Mouse (Mus musculus) embryonic facial prominence, embryonic 10.5 days (tissue): ENCODE results near the gene Apex1. TPM values are rescaled to one million over a fixed set of nuclear protein-coding genes. Genes with fewer than 3 reads are reported as not detected.
"Not testable (repeated sequence)": the region's sequence is repeated elsewhere in the genome, so short reads cannot be mapped to it uniquely, and the experiment has no call there.

Source experiments
- DNase-seq: peaks from one replicate; pipeline ENCODE4 v3.0.0-alpha.2; 2017; ENCODE audit warnings: low spot score
- H3K27ac ChIP-seq: fragments of 300-500 bp; sonication (generic); replicated peaks from 2 replicates; pipeline ENCODE4 v1.5.1; 2016; ENCODE audit warnings: mild to moderate bottlenecking
- H3K27me3 ChIP-seq: fragments of 300-500 bp; sonication (generic); replicated peaks from 2 replicates; pipeline ENCODE4 v1.6.1; 2016; ENCODE audit warnings: low read depth, mild to moderate bottlenecking; ENCODE audit not compliant: poor library complexity, severe bottlenecking
- H3K36me3 ChIP-seq: fragments of 300-500 bp; sonication (generic); replicated peaks from 2 replicates; pipeline ENCODE4 v1.6.1; 2016; ENCODE audit warnings: mild to moderate bottlenecking, moderate library complexity
- H3K4me1 ChIP-seq: fragments of 300-500 bp; sonication (generic); 2 replicates; pipeline ENCODE4 v1.6.1; 2016
- H3K4me3 ChIP-seq: fragments of 300-500 bp; sonication (generic); 2 replicates; pipeline ENCODE4 v1.5.1; 2016; ENCODE audit warnings: mild to moderate bottlenecking, moderate library complexity
- H3K9me3 ChIP-seq: fragments of 300-500 bp; sonication (generic); 2 replicates; pipeline ENCODE4 v1.6.1; 2016; ENCODE audit warnings: mild to moderate bottlenecking
- WGBS: fragments of 180-500 bp; shearing (Covaris S2); methylation state at CpG from one replicate; pipeline ENCODE4 v1.1.7; 2016; 5-methylcytosine and 5-hydroxymethylcytosine counted together
- polyA plus RNA-seq: library from polyadenylated mRNA; unstranded; fragments of >200 nt; fragmentation: Nextera tagmentation; extraction: Ambion mirVana; gene quantifications from 2 replicates; pipeline ENCODE4 v1.2.1, GENCODE M21; 2016

Apex1 gene
- polyA plus RNA-seq, 1 experiment from 2014 or later = 548 TPM

DNA sequence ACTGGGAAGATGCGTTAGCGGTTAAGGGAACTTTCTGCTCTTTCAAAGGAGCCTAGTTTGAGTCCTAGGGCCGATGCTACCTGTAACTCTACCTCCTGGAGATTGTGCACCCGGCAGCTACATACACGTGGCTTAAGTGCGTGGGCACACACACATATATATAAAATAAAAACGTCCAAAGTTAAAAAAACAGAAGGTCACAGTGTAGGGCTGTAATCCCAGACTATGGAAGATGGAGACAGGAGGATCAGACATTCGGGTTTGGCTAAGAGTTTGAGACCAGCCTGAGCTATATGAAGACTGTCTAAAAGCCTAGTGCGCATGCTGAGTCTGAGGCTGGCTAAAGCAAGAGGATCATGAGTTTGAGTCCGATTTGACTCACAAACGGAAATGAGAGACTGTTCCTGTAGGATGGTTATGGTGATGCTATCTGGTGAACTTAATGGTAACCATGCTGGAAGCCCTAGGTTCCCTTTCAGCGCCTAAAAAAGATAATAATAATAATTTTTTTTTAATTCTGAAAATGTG is 6.8 kb downstream of the Apex1 start:
- Histone ChIP-seq H3K4me1 (peaks cover 28% of the 10 kb centered on the region), H3K9me3 (no peaks in the 10 kb centered on the region), H3K27ac (peak overlapping the region; percentile 93), H3K4me3 (peak overlapping the region; percentile 94), H3K36me3 (peaks cover 31% of the 10 kb centered on the region), H3K27me3 (no peaks in the 10 kb centered on the region)
- DNase-seq = no peak
- WGBS = 11% methylated on average over 12 of the region's 12 CpGs

DNA sequence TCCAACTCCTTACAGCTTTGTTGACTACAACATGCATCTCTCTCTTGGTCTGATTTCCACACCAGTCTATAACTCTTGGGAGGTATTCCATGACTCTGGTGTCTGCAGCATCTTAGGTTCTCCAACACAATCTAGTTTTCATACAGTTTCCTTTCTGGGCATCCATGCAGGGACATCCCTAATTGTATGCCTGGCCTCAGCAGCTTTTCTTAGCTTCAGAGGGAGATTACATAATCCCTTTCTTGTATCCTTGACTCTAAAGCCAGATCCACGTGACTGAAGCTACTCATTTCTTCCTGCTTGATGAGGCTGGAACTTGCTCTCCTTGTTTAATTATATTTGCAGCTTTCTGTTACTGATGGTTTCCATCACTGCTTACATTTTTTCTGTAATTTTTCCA is 11.9 kb downstream of the Apex1 start:
- no peaks in the 10 kb centered on the region for H3K36me3 ChIP-seq
- no peak overlapping the region for H3K4me3 ChIP-seq
- no peaks in the 10 kb centered on the region for H3K27me3 ChIP-seq
- peaks cover 7% of the 10 kb centered on the region for H3K4me1 ChIP-seq
- H3K27ac ChIP-seq = no peak overlapping the region
- no peak for DNase-seq
- 80% methylated on average over 1 of the region's 1 CpGs for WGBS
- no peaks in the 10 kb centered on the region for H3K9me3 ChIP-seq

DNA sequence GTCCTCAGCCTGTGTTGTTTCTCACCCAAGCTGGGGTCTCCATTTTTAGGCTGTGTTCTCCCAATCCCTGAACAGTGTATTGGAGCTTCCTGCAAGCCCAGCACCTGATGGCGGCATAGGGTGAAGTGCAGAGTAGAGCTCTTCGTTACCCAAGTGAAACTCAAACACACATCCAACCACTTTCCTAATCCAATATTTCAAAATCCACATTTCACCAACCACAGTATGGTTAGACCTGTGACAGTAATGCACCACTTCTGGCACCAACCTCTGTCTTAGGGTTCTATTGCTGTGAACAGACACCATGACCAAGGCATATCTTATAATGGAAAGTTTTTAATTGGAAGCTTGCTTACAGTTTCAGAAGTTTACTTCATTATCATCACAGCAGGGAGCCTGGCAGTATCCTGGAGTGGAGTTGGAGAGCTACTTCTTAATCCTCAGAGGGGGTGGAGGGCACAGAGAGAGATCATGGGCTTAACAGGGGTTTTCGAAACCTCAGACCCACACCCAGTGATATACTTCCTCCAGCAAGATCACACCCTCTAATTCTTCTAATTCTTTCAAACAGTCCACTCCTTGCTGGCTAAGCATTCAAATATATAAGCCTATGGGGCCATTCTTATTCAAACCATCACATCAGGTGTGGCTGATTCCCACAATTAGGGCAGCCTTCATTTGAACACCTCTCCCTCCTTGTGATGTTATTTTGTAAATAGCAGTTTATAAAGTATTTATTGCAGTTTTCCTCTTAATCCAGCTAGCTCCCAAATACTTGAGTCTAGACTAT is 13.5 kb downstream of the Apex1 start:
- H3K36me3 ChIP-seq = no peaks in the 10 kb centered on the region
- no peaks in the 10 kb centered on the region for H3K27me3 ChIP-seq
- H3K9me3 ChIP-seq = no peaks in the 10 kb centered on the region
- no peak overlapping the region for H3K4me3 ChIP-seq
- DNase-seq = no peak
- H3K4me1 ChIP-seq = no peaks in the 10 kb centered on the region
- H3K27ac ChIP-seq = no peak overlapping the region
- WGBS = 86% methylated on average over 3 of the region's 3 CpGs

DNA sequence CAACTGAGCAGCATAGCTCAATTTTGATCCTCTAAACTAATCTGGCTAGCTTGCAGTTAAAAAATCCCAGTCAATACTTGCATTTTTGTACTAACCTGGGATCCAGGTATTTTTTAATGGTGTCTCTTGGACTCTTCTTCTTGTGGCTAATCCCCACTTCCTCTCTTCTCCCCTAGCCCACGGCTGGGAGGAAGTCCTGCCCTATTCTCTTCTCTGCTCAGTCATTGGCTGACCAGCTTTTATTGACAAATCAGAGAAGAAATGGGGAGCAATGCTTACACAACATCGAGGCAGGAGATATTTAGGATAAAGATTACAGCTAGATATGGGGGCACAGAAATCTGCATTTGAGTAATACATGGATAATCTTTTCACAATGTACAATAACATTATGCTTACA is 14.2 kb downstream of the Apex1 start:
- Histone ChIP-seq H3K4me3 (no peak overlapping the region), H3K4me1 (peaks cover 2% of the 10 kb centered on the region; the same call in 1 of the 2 replicates), H3K27ac (no peak overlapping the region), H3K36me3 (no peaks in the 10 kb centered on the region), H3K9me3 (no peaks in the 10 kb centered on the region), H3K27me3 (no peaks in the 10 kb centered on the region)
- DNase-seq = no peak
- 36% methylated on average over 2 of the region's 2 CpGs for whole genome bisulfite sequencing

GRCm38 (mm10) chr14:50943932-50944667 is 19.3 kb downstream of the Apex1 start, which contains the start of gene Gm49342:
Gene Gm49342 (plus strand): TSS chr14:50944517.
- peaks cover 6% of the 10 kb centered on the region for H3K36me3 ChIP-seq
- H3K4me1 ChIP-seq = peaks cover 11% of the 10 kb centered on the region; the same call in 1 of the 2 replicates
- no peaks in the 10 kb centered on the region for H3K27me3 ChIP-seq
- peak within 1 kb of the TSS; percentile 62 for H3K4me3 ChIP-seq
- H3K27ac ChIP-seq = peak within 1 kb of the TSS; percentile 86
- 20% methylated on average over 31 of the region's 31 CpGs for WGBS
- peak; percentile 95 for DNase-seq
- H3K9me3 ChIP-seq = no peaks in the 10 kb centered on the region

DNA sequence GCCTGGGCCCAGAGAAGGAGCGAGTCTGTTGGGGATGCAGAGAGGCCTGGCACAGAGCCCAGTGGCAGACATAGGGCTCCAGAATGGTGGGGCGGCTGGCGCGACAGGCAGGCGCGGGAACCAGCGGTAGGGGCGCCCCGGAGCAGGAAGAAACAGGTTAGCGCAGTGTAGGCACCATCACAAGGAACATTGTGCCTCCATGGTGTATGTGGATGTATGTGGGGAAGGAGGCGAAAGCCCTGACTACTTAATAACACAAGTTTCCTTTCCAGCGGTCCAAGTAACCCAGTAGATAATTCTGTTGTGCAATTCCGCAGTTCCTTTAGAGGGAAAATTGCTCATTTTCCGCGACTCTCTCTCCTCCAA is 19.9 kb downstream of the Apex1 start:
- Histone ChIP-seq H3K36me3 (peaks cover 11% of the 10 kb centered on the region), H3K4me1 (peaks cover 11% of the 10 kb centered on the region; the same call in 1 of the 2 replicates), H3K27ac (peak overlapping the region; percentile 86), H3K4me3 (peak overlapping the region; percentile 62)
- not testable (repeated sequence) for H3K9me3 ChIP-seq, H3K27me3 ChIP-seq, DNase-seq
- under 1% methylated on average over 15 of the region's 15 CpGs for WGBS

DNA sequence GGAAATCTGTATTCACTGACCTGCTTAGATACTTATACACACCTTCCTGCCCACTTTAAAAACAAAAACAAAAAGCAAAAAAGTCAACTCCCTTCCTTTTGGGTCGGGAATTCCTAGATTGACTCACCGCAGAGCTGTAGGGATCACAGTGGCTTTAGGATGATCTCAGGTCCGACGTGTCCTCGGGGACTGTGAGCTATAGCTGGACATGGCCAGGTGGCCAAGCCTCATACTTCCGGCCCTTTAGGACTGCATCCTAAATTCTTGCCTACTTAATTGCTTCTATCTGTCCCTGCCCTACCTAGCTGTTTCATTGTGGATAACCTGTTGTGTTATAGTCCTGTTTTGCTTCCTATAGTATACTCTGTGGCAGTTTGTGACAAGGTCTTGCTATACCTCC is 20.3 kb downstream of the Apex1 start:
- peaks cover 11% of the 10 kb centered on the region; the same call in 1 of the 2 replicates for H3K4me1 ChIP-seq
- 14% methylated on average over 6 of the region's 6 CpGs for WGBS
- peak overlapping the region; percentile 86 for H3K27ac ChIP-seq
- not testable (repeated sequence) for H3K27me3 ChIP-seq, H3K9me3 ChIP-seq, DNase-seq
- H3K4me3 ChIP-seq = peak overlapping the region; percentile 62
- peaks cover 12% of the 10 kb centered on the region for H3K36me3 ChIP-seq

- DNase-seq, H3K27ac ChIP-seq, H3K27me3 ChIP-seq, H3K9me3 ChIP-seq: not testable (repeated sequence)
- peaks cover 11% of the 10 kb centered on the region; the same call in 1 of the 2 replicates for H3K4me1 ChIP-seq
- H3K36me3 ChIP-seq = peaks cover 15% of the 10 kb centered on the region
- 45% methylated on average over 3 of the region's 3 CpGs for WGBS
- peak overlapping the region; percentile 62 for H3K4me3 ChIP-seq
Measured at GRCm38 (mm10) chr14:50945526-50945925, 20.8 kb downstream of the Apex1 start.

GRCm38 (mm10) chr14:50955487-50955886 is 30.7 kb downstream of the Apex1 start:
- peaks cover 21% of the 10 kb centered on the region for H3K36me3 ChIP-seq
- 88% methylated on average over 10 of the region's 10 CpGs for WGBS
- H3K4me1 ChIP-seq = peaks cover 4% of the 10 kb centered on the region; the same call in 1 of the 2 replicates
- no peaks in the 10 kb centered on the region for H3K27me3 ChIP-seq
- no peak for DNase-seq
- no peak overlapping the region for H3K4me3 ChIP-seq
- H3K27ac ChIP-seq = no peak overlapping the region
- H3K9me3 ChIP-seq = no peaks in the 10 kb centered on the region

DNA sequence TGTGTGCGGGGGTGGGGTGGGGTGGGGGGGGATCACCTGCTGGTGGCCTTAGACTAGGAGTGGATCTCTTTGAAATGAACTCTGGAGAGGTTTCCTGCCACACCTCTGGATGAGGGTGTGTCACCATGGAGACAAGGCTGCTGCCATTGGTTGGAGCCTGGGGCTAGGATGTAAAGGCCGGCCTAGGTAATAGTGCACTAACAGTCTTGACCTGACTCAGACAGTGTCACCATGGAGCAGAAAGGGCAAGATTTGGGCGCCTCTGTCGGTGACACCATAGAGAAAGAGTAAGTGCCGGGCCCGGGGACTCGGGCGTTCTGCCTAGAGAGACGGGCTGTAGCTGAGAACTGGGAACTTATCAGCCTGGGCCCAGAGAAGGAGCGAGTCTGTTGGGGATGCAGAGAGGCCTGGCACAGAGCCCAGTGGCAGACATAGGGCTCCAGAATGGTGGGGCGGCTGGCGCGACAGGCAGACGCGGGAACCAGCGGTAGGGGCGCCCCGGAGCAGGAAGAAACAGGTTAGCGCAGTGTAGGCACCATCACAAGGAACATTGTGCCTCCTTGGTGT is 31.3 kb downstream of the Apex1 start, which contains the start of gene Pnp2:
TSS of gene Pnp2 (plus strand) at position 51 of the 567 bp plus-strand sequence.
- WGBS = 5% methylated on average over 19 of the region's 19 CpGs
- H3K27me3 ChIP-seq, H3K27ac ChIP-seq, H3K4me1 ChIP-seq, H3K9me3 ChIP-seq: not testable (repeated sequence)
- peak within 1 kb of the TSS; percentile 37 for H3K4me3 ChIP-seq
- DNase-seq = peak; percentile 35
- peaks cover 16% of the 10 kb centered on the region for H3K36me3 ChIP-seq

- not testable (repeated sequence) for DNase-seq, H3K27me3 ChIP-seq, H3K4me1 ChIP-seq, H3K36me3 ChIP-seq, H3K4me3 ChIP-seq, H3K27ac ChIP-seq, H3K9me3 ChIP-seq
- WGBS = 86% methylated on average over 6 of the region's 6 CpGs
Measured at GRCm38 (mm10) chr14:50956724-50957123, 32.0 kb downstream of the Apex1 start.

GRCm38 (mm10) chr14:50957146-50957545 is 32.4 kb downstream of the Apex1 start:
- WGBS = 72% methylated on average over 3 of the region's 3 CpGs
- not testable (repeated sequence) for DNase-seq, H3K4me1 ChIP-seq, H3K4me3 ChIP-seq, H3K9me3 ChIP-seq, H3K27me3 ChIP-seq, H3K36me3 ChIP-seq, H3K27ac ChIP-seq
